Mouse (Mus musculus) hindbrain, embryonic 14.5 days (tissue): Measurements from ENCODE around the gene Bricd5. TPM values are rescaled to one million over a fixed set of nuclear protein-coding genes. Genes with fewer than 3 reads are reported as not detected.

ENCODE experiments used
- ATAC-seq: fragments of 200-750 bp; cut with Nextera tagmentation; 2 replicates; pipeline ENCODE4 v1.8.0; 2017; ENCODE audit warnings: moderate number of reproducible peaks, mild to moderate bottlenecking, moderate TSS enrichment, moderate library complexity; ENCODE audit not compliant: low FRiP score
- DNase-seq: peaks from one replicate; pipeline ENCODE4 v3.0.0-alpha.2; 2015; ENCODE audit warnings: low spot score
- H3K27ac ChIP-seq: fragments of 300-500 bp; sonication (generic); 2 replicates; pipeline ENCODE4 v1.5.1; 2014; ENCODE audit warnings: mild to moderate bottlenecking, moderate library complexity
- H3K27me3 ChIP-seq: fragments of 300-500 bp; sonication (generic); 2 replicates; pipeline ENCODE4 v1.6.1; 2014; ENCODE audit warnings: mild to moderate bottlenecking, low read length, mixed read lengths; ENCODE audit not compliant: control insufficient read depth, insufficient read depth
- H3K36me3 ChIP-seq: fragments of 300-500 bp; sonication (generic); replicated peaks from 2 replicates; pipeline ENCODE4 v1.6.1; 2014; ENCODE audit not compliant: control insufficient read depth, insufficient read depth
- H3K4me1 ChIP-seq: fragments of 300-500 bp; sonication (generic); replicated peaks from 2 replicates; pipeline ENCODE4 v1.6.1; 2014; ENCODE audit warnings: antibody characterized with exemption, low read length, mixed read lengths; ENCODE audit not compliant: control insufficient read depth, insufficient read depth
- H3K4me2 ChIP-seq: fragments of 300-500 bp; sonication (generic); replicated peaks from 2 replicates; pipeline ENCODE4 v1.6.1; 2014; ENCODE audit warnings: mild to moderate bottlenecking, moderate library complexity
- H3K4me3 ChIP-seq: fragments of 300-500 bp; sonication (generic); replicated peaks from 2 replicates; pipeline ENCODE4 v1.5.1; 2014; ENCODE audit warnings: mild to moderate bottlenecking, low read length
- H3K9ac ChIP-seq: fragments of 300-500 bp; sonication (generic); 2 replicates; pipeline ENCODE4 v1.6.1; 2014
- H3K9me3 ChIP-seq: fragments of 300-500 bp; sonication (generic); 2 replicates; pipeline ENCODE4 v1.6.1; 2016; ENCODE audit warnings: low read length; ENCODE audit not compliant: control insufficient read depth
- WGBS: fragments of 180-500 bp; shearing (Covaris S2); extraction: QIAGEN DNeasy Blood & Tissue Kit; methylation state at CpG from one replicate; pipeline ENCODE4 v1.1.7; 2014; 5-methylcytosine and 5-hydroxymethylcytosine counted together
- polyA plus RNA-seq: library from polyadenylated mRNA; unstranded; fragments of >200 nt; fragmentation: Nextera tagmentation; extraction: Ambion mirVana; gene quantifications from 2 replicates; pipeline ENCODE4 v1.2.1, GENCODE M21; 2014

The Bricd5 gene
- polyA plus RNA-seq, 1 experiment from 2014 or later: 0.75 TPM

DNA sequence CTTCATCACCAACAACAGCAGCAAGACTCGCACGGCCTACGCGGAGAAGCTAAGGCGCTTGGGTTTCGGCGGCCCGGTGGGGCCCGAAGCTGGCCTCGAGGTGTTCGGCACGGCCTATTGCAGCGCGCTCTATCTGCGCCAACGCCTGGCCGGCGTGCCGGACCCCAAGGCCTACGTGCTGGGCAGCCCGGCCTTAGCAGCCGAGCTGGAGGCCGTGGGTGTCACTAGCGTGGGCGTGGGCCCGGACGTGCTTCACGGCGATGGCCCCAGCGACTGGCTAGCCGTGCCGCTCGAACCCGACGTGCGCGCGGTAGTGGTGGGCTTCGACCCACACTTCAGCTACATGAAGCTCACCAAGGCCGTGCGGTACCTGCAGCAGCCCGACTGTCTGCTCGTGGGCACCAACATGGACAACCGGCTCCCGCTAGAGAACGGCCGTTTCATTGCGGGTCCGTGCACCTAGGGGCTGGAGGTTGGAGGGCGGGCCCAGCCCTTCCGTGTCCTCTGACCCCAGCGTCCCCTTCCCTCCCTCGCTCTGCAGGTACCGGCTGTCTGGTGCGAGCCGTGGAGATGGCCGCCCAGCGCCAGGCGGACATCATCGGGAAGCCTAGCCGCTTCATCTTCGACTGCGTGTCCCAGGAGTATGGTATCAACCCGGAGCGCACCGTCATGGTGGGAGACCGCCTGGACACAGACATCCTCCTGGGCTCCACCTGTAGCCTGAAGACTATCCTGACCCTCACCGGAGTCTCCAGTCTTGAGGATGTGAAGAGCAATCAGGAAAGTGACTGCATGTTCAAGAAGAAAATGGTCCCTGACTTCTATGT is 2.8 kb upstream of the Bricd5 start:
- no peak for DNase-seq
- peak overlapping the region; percentile 92 for H3K9ac ChIP-seq
- peaks cover 20% of the 10 kb centered on the region for H3K4me1 ChIP-seq
- WGBS: 1% methylated on average over 68 of the region's 68 CpGs
- peak overlapping the region; percentile 94 for H3K4me3 ChIP-seq
- peak; percentile 21 for ATAC-seq
- H3K9me3 ChIP-seq: no peaks in the 10 kb centered on the region
- peak overlapping the region; percentile 84 for H3K27ac ChIP-seq
- H3K4me2 ChIP-seq: peak overlapping the region; percentile 99
- H3K36me3 ChIP-seq: peaks cover 38% of the 10 kb centered on the region
- no peaks in the 10 kb centered on the region for H3K27me3 ChIP-seq

- Histone ChIP-seq H3K4me1 (peaks cover 20% of the 10 kb centered on the region), H3K9ac (no peak overlapping the region), H3K36me3 (peaks cover 52% of the 10 kb centered on the region), H3K27ac (no peak overlapping the region), H3K9me3 (no peaks in the 10 kb centered on the region), H3K27me3 (no peaks in the 10 kb centered on the region), H3K4me2 (peak overlapping the region; percentile 99), H3K4me3 (peak overlapping the region; percentile 94)
- ATAC-seq (no peak), DNase-seq (no peak)
- 86% methylated on average over 4 of the region's 4 CpGs for WGBS
Measured at GRCm38 (mm10) chr17:24472512-24472911, 1.2 kb upstream of the Bricd5 start.

DNA sequence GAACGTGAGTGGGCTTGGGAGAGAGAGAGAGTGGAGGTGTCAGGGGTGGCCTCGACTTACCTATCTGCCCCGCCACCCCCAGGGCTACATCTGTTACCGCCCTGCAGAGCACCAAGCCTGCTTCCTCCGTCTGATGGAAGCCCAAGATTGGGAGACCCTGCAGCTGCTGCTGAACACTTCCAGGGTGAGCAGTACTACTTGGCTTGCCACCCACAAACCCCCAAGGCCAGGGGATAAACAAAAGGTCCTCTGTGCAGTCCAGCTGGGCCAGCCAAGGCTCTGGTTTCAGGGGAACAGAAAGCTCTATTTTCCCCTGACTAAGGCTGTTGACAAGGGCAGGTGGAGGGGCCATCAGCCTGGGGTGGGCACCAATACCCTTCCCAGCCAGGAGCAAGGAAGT is 873 bp downstream of the Bricd5 start:
- DNase-seq (no peak), ATAC-seq (no peak)
- Histone ChIP-seq H3K4me2 (no peak overlapping the region), H3K4me3 (no peak overlapping the region), H3K9me3 (no peaks in the 10 kb centered on the region), H3K4me1 (peaks cover 20% of the 10 kb centered on the region), H3K9ac (no peak overlapping the region), H3K27me3 (no peaks in the 10 kb centered on the region), H3K27ac (no peak overlapping the region), H3K36me3 (peaks cover 52% of the 10 kb centered on the region)
- 93% methylated on average over 5 of the region's 5 CpGs for WGBS

- no peak overlapping the region for H3K9ac ChIP-seq
- no peak for DNase-seq
- peaks cover 20% of the 10 kb centered on the region for H3K4me1 ChIP-seq
- H3K27ac ChIP-seq: no peak overlapping the region
- H3K4me2 ChIP-seq: no peak overlapping the region
- WGBS: 92% methylated on average over 6 of the region's 6 CpGs
- H3K9me3 ChIP-seq: no peaks in the 10 kb centered on the region
- peaks cover 52% of the 10 kb centered on the region for H3K36me3 ChIP-seq
- H3K27me3 ChIP-seq: no peaks in the 10 kb centered on the region
- no peak overlapping the region for H3K4me3 ChIP-seq
- ATAC-seq: no peak
Measured at GRCm38 (mm10) chr17:24475586-24475985, 1.9 kb downstream of the Bricd5 start.

DNA sequence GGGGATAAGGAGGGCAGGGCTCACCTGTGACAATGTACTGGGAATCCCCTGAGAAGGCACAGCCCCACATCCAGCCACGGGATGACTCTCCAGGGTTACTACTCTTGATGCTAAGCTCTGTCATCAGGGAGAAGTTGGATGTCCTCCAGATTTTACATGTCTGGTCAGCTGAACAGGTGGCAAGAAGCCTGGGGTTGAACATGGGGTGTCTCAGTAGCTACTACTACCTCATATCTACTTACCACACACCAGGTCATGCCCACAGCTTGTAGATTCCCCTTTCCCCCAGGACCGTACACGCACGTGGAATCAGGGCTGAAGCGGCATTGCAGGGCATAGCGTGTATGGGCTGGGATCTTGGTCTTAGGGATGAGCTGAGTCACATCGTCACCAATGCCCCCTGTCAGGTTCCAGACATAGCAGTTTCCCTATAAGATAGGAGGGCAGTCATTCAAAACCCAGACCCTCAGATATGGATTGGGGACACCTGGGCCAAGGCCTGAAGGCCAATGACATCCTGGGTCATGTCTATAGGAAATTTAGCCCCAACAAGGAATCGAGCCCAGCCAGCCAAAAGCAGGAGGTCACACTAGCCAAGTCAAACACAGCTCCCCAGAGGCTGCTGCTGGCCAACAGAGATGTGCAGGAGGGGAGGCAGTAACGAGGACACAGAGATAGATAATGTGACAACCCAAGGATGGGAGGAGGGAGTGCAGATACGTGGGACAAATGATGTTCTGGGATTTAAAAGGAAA is 2.5 kb downstream of the Bricd5 start:
- DNase-seq: no peak
- Histone ChIP-seq H3K27ac (no peak overlapping the region), H3K4me2 (no peak overlapping the region), H3K36me3 (peaks cover 52% of the 10 kb centered on the region), H3K9me3 (no peaks in the 10 kb centered on the region), H3K4me1 (peaks cover 16% of the 10 kb centered on the region), H3K4me3 (no peak overlapping the region), H3K9ac (no peak overlapping the region), H3K27me3 (no peaks in the 10 kb centered on the region)
- ATAC-seq: no peak
- 92% methylated on average over 10 of the region's 10 CpGs for WGBS

DNA sequence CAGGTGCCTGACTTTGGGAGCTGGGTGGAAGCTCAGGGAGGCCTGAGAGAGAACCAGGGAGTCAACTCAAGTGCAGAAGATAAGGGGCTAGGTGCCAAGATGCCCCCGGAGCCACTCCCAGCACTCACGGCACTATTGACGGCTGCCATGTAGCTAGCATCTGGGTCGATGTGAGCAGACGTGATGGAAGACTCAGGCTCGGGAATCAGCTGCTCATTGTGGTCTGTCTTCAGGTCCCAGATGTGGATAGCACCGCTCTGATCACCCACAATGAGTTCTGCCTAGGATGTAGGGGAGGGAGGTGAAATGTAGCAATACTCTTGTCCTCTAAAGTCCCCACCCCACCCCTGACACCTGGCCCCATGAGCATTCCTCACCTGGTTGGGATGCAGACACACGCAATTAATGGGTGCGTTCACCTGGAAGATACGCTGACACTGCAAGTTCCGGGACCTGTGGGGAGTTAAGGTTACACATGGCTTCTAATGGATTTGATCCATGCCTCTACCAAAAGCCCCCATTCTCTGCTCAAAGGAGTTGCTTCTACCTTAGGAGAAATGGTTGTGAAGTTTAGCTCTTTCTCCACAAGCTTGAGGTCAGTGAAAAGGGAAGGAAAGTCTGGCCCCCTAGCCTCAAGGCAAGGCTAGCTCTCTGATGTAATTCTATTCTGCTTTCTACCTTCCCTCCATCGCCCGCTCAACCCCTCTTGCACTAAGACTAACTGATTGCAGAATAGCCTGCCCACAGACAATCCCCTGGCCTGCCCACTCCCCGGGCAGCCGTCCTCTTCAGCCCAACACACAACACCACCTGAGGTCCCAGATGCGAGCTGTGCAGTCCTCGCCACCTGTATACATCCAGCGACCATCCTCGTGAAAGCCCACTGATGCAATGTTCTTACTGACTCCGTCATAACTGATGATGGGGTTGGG is 3.6 kb downstream of the Bricd5 start:
- 95% methylated on average over 20 of the region's 20 CpGs for WGBS
- peaks cover 5% of the 10 kb centered on the region for H3K4me1 ChIP-seq
- H3K36me3 ChIP-seq: peaks cover 50% of the 10 kb centered on the region
- H3K27me3 ChIP-seq: no peaks in the 10 kb centered on the region
- no peaks in the 10 kb centered on the region for H3K9me3 ChIP-seq
- H3K4me2 ChIP-seq: peak overlapping the region; percentile 65; the same call in 1 of the 2 replicates
- no peak overlapping the region for H3K4me3 ChIP-seq
- no peak for ATAC-seq
- H3K9ac ChIP-seq: 0 out of 2 replicates have a peak overlapping the region, but pooled peaks have one; percentile 80
- H3K27ac ChIP-seq: no peak overlapping the region
- no peak for DNase-seq

GRCm38 (mm10) chr17:24477985-24478600 is 4.4 kb downstream of the Bricd5 start:
- H3K4me2 ChIP-seq: peak overlapping the region; percentile 65
- peak overlapping the region; percentile 80 for H3K9ac ChIP-seq
- H3K36me3 ChIP-seq: peaks cover 42% of the 10 kb centered on the region
- H3K4me3 ChIP-seq: peak overlapping the region; percentile 76
- no peaks in the 10 kb centered on the region for H3K27me3 ChIP-seq
- 54% methylated on average over 11 of the region's 11 CpGs for WGBS
- no peaks in the 10 kb centered on the region for H3K9me3 ChIP-seq
- no peaks in the 10 kb centered on the region; the same call in 1 of the 2 replicates for H3K4me1 ChIP-seq
- no peak overlapping the region for H3K27ac ChIP-seq
- ATAC-seq (0 out of 2 replicates have a peak, but pooled peaks have one; percentile 12), DNase-seq (no peak)

DNA sequence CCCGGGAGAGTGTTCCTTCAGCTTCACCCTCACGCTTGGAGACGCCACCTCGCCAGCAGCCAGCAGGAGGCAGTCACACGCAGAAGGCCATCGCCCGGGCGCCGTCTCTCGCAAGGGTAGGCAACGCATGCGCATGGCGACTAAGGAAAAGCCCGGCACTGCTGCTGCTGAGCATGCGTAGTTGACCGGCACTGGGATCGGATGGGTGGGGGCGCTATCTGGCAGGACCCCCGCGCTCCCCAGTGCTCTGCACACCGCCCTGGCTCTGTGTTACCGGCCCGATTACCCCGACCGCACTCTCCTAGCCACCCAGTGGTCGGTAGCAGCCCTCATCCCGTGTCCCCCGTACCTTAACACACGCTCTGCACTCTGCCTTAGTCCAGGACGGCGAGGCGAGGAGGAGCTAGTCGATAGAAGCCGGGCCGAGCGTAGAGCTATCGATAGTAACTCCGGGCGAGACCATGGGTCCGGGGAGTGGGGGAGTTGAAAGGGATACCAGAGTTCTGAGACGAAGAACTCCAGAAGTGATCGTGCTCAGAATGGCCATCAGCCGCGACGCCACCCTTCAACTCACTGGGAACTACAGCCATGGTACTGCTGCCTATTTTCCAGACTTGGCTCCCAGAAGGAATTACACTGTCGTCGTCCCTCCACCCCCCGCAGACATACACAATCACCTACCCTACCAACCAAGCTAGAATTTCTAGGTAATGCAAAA is 5.1 kb downstream of the Bricd5 start, which contains the start of gene Mlst8:
TSS of gene Mlst8 (minus strand) at position 416 of the 718 bp plus-strand sequence.
- ATAC-seq: peak; percentile 92
- no peaks in the 10 kb centered on the region for H3K9me3 ChIP-seq
- under 1% methylated on average over 48 of the region's 48 CpGs for WGBS

More for the DNA sequence above, 5.1 kb downstream of the Bricd5 start, which contains the start of gene Mlst8:
- Histone ChIP-seq H3K27ac (peak within 1 kb of the TSS; percentile 94), H3K27me3 (no peaks in the 10 kb centered on the region), H3K4me2 (peak within 1 kb of the TSS; percentile 65), H3K9ac (peak within 1 kb of the TSS; percentile 80), H3K4me1 (no peaks in the 10 kb centered on the region; the same call in 1 of the 2 replicates), H3K4me3 (peak within 1 kb of the TSS; percentile 76), H3K36me3 (peaks cover 34% of the 10 kb centered on the region)
- DNase-seq: peak; percentile 95
